Mouse (Mus musculus) neural tube, embryonic 15.5 days (tissue): ENCODE measurements around the gene Lrrc38. TPM values are rescaled to one million over a fixed set of nuclear protein-coding genes. Genes with fewer than 3 reads are reported as not detected.

Source experiments
- ATAC-seq: fragments of 200-750 bp; cut with Nextera tagmentation; 2 replicates; pipeline ENCODE4 v1.8.0; 2017; ENCODE audit warnings: mild to moderate bottlenecking, moderate TSS enrichment, moderate library complexity; ENCODE audit not compliant: low FRiP score
- H3K27ac ChIP-seq: fragments of 300-500 bp; sonication (generic); replicated peaks from 2 replicates; pipeline ENCODE4 v1.5.1; 2015; ENCODE audit warnings: mild to moderate bottlenecking, inconsistent platforms
- H3K27me3 ChIP-seq: fragments of 300-500 bp; sonication (generic); replicated peaks from 2 replicates; pipeline ENCODE4 v1.6.1; 2015; ENCODE audit warnings: inconsistent platforms
- H3K36me3 ChIP-seq: fragments of 300-500 bp; sonication (generic); 2 replicates; pipeline ENCODE4 v1.6.1; 2015; ENCODE audit warnings: inconsistent platforms
- H3K4me1 ChIP-seq: fragments of 300-500 bp; sonication (generic); 2 replicates; pipeline ENCODE4 v1.6.1; 2015; ENCODE audit warnings: inconsistent platforms
- H3K4me2 ChIP-seq: fragments of 300-500 bp; sonication (generic); 2 replicates; pipeline ENCODE4 v1.6.1; 2015; ENCODE audit warnings: inconsistent platforms, mild to moderate bottlenecking, moderate library complexity
- H3K4me3 ChIP-seq: fragments of 300-500 bp; sonication (generic); replicated peaks from 2 replicates; pipeline ENCODE4 v1.5.1; 2015; ENCODE audit warnings: mild to moderate bottlenecking, inconsistent platforms
- H3K9ac ChIP-seq: fragments of 300-500 bp; sonication (generic); replicated peaks from 2 replicates; pipeline ENCODE4 v1.6.1; 2015; ENCODE audit warnings: mild to moderate bottlenecking, inconsistent platforms
- H3K9me3 ChIP-seq: fragments of 300-500 bp; sonication (generic); replicated peaks from 2 replicates; pipeline ENCODE4 v1.6.1; 2016; ENCODE audit warnings: inconsistent platforms
- WGBS: fragments of 180-500 bp; shearing (Covaris S2); methylation state at CpG from one replicate; pipeline ENCODE4 v1.1.7; 2015; ENCODE audit warnings: mixed read lengths; 5-methylcytosine and 5-hydroxymethylcytosine counted together
- polyA plus RNA-seq: library from polyadenylated mRNA; unstranded; fragments of >200 nt; fragmentation: Nextera tagmentation; extraction: Ambion mirVana; gene quantifications from 2 replicates; pipeline ENCODE4 v1.2.1, GENCODE M21; 2015

Gene Lrrc38
- polyA plus RNA-seq, 1 experiment from 2014 or later = 0.70 TPM

GRCm38 (mm10) chr4:143411566-143412218 lies 62.1 kb downstream of the Lrrc38 start:
- Histone ChIP-seq H3K4me1 (peaks cover 8% of the 10 kb centered on the region), H3K4me2 (peak overlapping the region; percentile 56), H3K9me3 (no peaks in the 10 kb centered on the region), H3K36me3 (peaks cover 26% of the 10 kb centered on the region), H3K9ac (peak overlapping the region; percentile 34; the same call in 1 of the 2 replicates), H3K27ac (peak overlapping the region; percentile 95), H3K4me3 (peak overlapping the region; percentile 64), H3K27me3 (peaks cover 6% of the 10 kb centered on the region; the same call in 1 of the 2 replicates)
- WGBS = 64% methylated on average over 5 of the region's 5 CpGs
- ATAC-seq = peak; percentile 12

- H3K27ac ChIP-seq = peak within 1 kb of the TSS; percentile 95
- H3K4me3 ChIP-seq = peak within 1 kb of the TSS; percentile 64
- H3K27me3 ChIP-seq = peaks cover 6% of the 10 kb centered on the region; the same call in 1 of the 2 replicates
- H3K9ac ChIP-seq = peak within 1 kb of the TSS; percentile 60
- under 1% methylated on average over 50 of the region's 50 CpGs for WGBS
- peaks cover 8% of the 10 kb centered on the region for H3K4me1 ChIP-seq
- ATAC-seq = peak; percentile 95
- H3K9me3 ChIP-seq = no peaks in the 10 kb centered on the region
- H3K4me2 ChIP-seq = peak within 1 kb of the TSS; percentile 67
- H3K36me3 ChIP-seq = peaks cover 34% of the 10 kb centered on the region
Measured at GRCm38 (mm10) chr4:143412219-143413092, 62.9 kb downstream of the Lrrc38 start, which contains the start of gene Pramef8. Pramef8 (plus strand) TSS chr4:143412426.

GRCm38 (mm10) chr4:143413621-143414020 lies 64.1 kb downstream of the Lrrc38 start:
- WGBS = 96% methylated on average over 1 of the region's 1 CpGs
- Histone ChIP-seq H3K9me3 (no peaks in the 10 kb centered on the region), H3K36me3 (peaks cover 45% of the 10 kb centered on the region)

GRCm38 (mm10) chr4:143414121-143414520 lies 64.6 kb downstream of the Lrrc38 start:
- Histone ChIP-seq H3K4me2 (no peak overlapping the region), H3K27ac (no peak overlapping the region), H3K36me3 (peaks cover 50% of the 10 kb centered on the region), H3K9ac (no peak overlapping the region), H3K4me3 (no peak overlapping the region), H3K4me1 (peaks cover 8% of the 10 kb centered on the region), H3K27me3 (peaks cover 4% of the 10 kb centered on the region; the same call in 1 of the 2 replicates), H3K9me3 (no peaks in the 10 kb centered on the region)
- ATAC-seq = no peak
- 97% methylated on average over 3 of the region's 3 CpGs for WGBS

More at GRCm38 (mm10) chr4:143413621-143414020, 64.1 kb downstream of the Lrrc38 start:
- Histone ChIP-seq H3K27ac (no peak overlapping the region), H3K4me2 (peak overlapping the region; percentile 67; the same call in 1 of the 2 replicates), H3K4me3 (no peak overlapping the region), H3K27me3 (peaks cover 6% of the 10 kb centered on the region; the same call in 1 of the 2 replicates), H3K9ac (no peak overlapping the region), H3K4me1 (peaks cover 8% of the 10 kb centered on the region)
- no peak for ATAC-seq

Other genes starting within 250 kb of the Lrrc38 start
- 12.7 and 13.2 TPM in 2 replicates for gene Prdm2, start 136.8 kb upstream of the Lrrc38 start, polyA plus RNA-seq
- gene Pdpn, start 50.2 kb upstream of the Lrrc38 start, polyA plus RNA-seq = 25.5 and 29.0 TPM in 2 replicates
- not detected in 2 replicates for gene Pramel1, start 44.7 kb downstream of the Lrrc38 start, polyA plus RNA-seq
- gene Pramef8, start 62.7 kb downstream of the Lrrc38 start, polyA plus RNA-seq = 17.7 and 20.7 TPM in 2 replicates
- gene Oog4, start 100.6 kb downstream of the Lrrc38 start, polyA plus RNA-seq = not detected in 2 replicates
- not detected in 2 replicates for gene Gm13043, start 161.6 kb downstream of the Lrrc38 start, polyA plus RNA-seq
- gene Gm13040, start 186.2 kb downstream of the Lrrc38 start, polyA plus RNA-seq = not detected in 2 replicates
- not detected in 2 replicates for gene BC080695, start 201.9 kb downstream of the Lrrc38 start, polyA plus RNA-seq
- gene Gm13057, start 202.0 kb downstream of the Lrrc38 start, polyA plus RNA-seq = not detected in 2 replicates